Mouse (Mus musculus) intestine, embryonic 14.5 days (tissue): ENCODE results near the gene Dclk3. TPM values are rescaled to one million over a fixed set of nuclear protein-coding genes. Genes with fewer than 3 reads are reported as not detected.

Source experiments
- ATAC-seq: fragments of 200-750 bp; cut with Nextera tagmentation; replicated peaks from 2 replicates; pipeline ENCODE4 v1.8.0; 2017; ENCODE audit warnings: low read depth, moderate number of reproducible peaks, moderate TSS enrichment, moderate library complexity; ENCODE audit not compliant: low FRiP score, low TSS enrichment
- DNase-seq: peaks from one replicate; pipeline ENCODE4 v3.0.0-alpha.2; 2018; ENCODE audit warnings: low spot score
- H3K27ac ChIP-seq: fragments of 300-500 bp; sonication (generic); 2 replicates; pipeline ENCODE4 v1.5.1; 2014; ENCODE audit warnings: low read depth, mild to moderate bottlenecking, control low read depth
- H3K27me3 ChIP-seq: fragments of 300-500 bp; sonication (generic); replicated peaks from 2 replicates; pipeline ENCODE4 v1.6.1; 2014; ENCODE audit warnings: low read length, control low read depth; ENCODE audit not compliant: control insufficient read depth, insufficient read depth
- H3K36me3 ChIP-seq: fragments of 300-500 bp; sonication (generic); 2 replicates; pipeline ENCODE4 v1.6.1; 2014; ENCODE audit warnings: low read length, control low read depth; ENCODE audit not compliant: control insufficient read depth, insufficient read depth
- H3K4me1 ChIP-seq: fragments of 300-500 bp; sonication (generic); replicated peaks from 2 replicates; pipeline ENCODE4 v1.6.1; 2014; ENCODE audit warnings: low read length, control low read depth, mixed read lengths; ENCODE audit not compliant: control insufficient read depth, insufficient read depth
- H3K4me2 ChIP-seq: fragments of 300-500 bp; sonication (generic); 2 replicates; pipeline ENCODE4 v1.6.1; 2014; ENCODE audit warnings: low read length
- H3K4me3 ChIP-seq: fragments of 300-500 bp; sonication (generic); 2 replicates; pipeline ENCODE4 v1.5.1; 2014; ENCODE audit warnings: low read depth, low read length, control low read depth, mixed read lengths
- H3K9ac ChIP-seq: fragments of 300-500 bp; sonication (generic); 2 replicates; pipeline ENCODE4 v1.6.1; 2014; ENCODE audit warnings: mild to moderate bottlenecking, low read length
- H3K9me3 ChIP-seq: fragments of 300-500 bp; sonication (generic); 2 replicates; pipeline ENCODE4 v1.6.1; 2016; ENCODE audit warnings: low read length, control low read depth; ENCODE audit not compliant: control insufficient read depth
- WGBS: fragments of 180-500 bp; shearing (Covaris S2); extraction: QIAGEN DNeasy Blood & Tissue Kit; methylation state at CpG from one replicate; pipeline ENCODE4 v1.1.7; 2014; 5-methylcytosine and 5-hydroxymethylcytosine counted together
- polyA plus RNA-seq: library from polyadenylated mRNA; unstranded; fragments of >200 nt; fragmentation: Nextera tagmentation; extraction: Ambion mirVana; gene quantifications from 2 replicates; pipeline ENCODE4 v1.2.1, GENCODE M21; 2014

Dclk3 gene
- polyA plus RNA-seq, 1 experiment from 2014 or later, result 0.38 TPM

DNA sequence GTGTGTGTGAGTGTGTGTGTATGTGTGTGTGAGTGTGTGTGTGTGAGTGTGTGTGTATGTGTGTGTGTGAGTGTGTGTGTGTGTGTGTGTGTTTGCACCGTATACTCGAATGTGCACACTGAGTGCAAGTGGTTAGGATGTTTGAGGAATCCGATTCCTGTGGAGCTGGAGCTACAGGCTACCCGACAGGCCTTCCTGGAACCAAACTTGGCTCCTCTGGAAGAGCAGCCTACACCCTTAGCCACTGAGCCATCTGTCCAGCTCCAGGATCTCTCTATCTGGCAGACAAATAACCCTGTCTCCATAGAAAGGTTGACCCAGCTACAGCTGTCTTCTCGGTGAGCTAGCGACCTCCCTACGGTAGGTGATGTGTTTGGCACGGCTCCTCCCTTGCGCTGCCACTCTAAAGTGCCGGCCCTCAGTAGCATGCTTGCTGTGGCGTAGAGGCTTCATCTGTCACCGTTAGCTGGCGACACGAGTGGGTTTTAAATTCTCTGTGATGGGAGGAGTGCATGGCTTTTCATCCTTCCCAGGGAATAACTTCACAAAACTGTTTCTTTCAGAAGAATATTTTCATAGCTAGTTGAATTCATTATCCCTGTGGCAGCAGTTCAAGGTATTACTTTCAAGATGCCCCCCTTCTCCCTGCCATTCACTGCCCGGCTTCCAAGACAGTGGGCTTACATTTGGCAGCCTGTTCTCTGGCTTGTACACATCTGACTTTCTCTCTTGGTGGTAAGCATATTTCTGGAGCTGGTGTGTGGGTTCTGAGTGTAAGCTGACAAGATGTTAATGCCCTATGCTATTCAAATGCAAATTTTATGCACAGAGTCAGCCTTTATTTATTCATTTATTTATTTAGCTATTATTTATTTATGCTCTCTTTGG lies 75.9 kb downstream of the Dclk3 start:
- no peaks in the 10 kb centered on the region for H3K36me3 ChIP-seq
- H3K4me1 ChIP-seq, result no peaks in the 10 kb centered on the region
- H3K9ac ChIP-seq, result no peak overlapping the region
- H3K27me3 ChIP-seq, result no peaks in the 10 kb centered on the region
- no peak for ATAC-seq
- H3K4me2 ChIP-seq, result no peak overlapping the region
- WGBS, result 75% methylated on average over 15 of the region's 15 CpGs
- no peak for DNase-seq
- no peaks in the 10 kb centered on the region for H3K9me3 ChIP-seq
- no peak overlapping the region for H3K4me3 ChIP-seq
- H3K27ac ChIP-seq, result no peak overlapping the region

DNA sequence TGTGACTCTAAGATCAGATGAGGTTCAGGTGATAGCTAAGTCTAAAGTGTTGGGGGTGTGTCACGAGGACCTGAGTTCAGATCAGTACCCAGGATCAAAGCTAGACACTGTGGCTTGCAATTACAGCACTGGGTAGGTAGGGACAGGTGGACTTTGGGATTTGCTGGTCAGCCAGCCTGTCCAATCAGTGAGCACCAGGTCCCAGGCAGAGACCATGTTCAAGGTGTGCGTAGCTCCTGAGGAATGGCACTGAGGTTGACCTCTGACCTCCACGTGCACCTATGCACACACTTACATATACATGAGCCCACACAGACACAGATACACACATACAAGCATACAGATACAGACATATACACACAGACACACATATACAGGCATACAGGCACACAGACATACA lies 76.7 kb downstream of the Dclk3 start:
- no peak overlapping the region for H3K4me3 ChIP-seq
- 84% methylated on average over 3 of the region's 3 CpGs for WGBS
- no peaks in the 10 kb centered on the region for H3K36me3 ChIP-seq
- H3K9ac ChIP-seq, result no peak overlapping the region
- ATAC-seq (no peak), DNase-seq (no peak)
- H3K9me3 ChIP-seq, result no peaks in the 10 kb centered on the region
- H3K4me1 ChIP-seq, result no peaks in the 10 kb centered on the region
- H3K4me2 ChIP-seq, result no peak overlapping the region
- H3K27ac ChIP-seq, result no peak overlapping the region
- H3K27me3 ChIP-seq, result no peaks in the 10 kb centered on the region

DNA sequence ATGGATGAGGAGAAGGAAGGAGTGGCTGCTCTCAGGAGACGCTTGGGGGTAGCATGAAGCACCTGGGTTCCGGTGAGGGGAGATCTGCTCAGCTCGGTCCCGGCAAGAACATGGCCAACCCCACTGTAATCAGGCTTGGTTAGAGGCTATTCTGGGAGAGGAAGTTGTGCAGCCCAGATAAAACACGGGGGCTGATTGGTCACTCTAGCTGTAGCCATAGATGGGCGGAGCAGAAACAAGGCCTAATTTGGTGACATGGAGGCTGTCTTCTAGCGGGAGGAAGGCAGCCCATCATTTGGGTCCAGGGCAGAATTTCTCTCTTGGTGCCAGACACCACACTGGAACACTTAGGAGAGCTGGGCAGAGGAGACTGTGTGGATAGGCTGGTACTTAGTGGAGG lies 83.3 kb downstream of the Dclk3 start:
- DNase-seq, result no peak
- H3K27me3 ChIP-seq, result no peaks in the 10 kb centered on the region
- H3K4me1 ChIP-seq, result no peaks in the 10 kb centered on the region
- H3K27ac ChIP-seq, result no peak overlapping the region
- H3K9ac ChIP-seq, result no peak overlapping the region
- H3K4me2 ChIP-seq, result no peak overlapping the region
- no peak overlapping the region for H3K4me3 ChIP-seq
- no peak for ATAC-seq
- 92% methylated on average over 7 of the region's 7 CpGs for WGBS
- H3K36me3 ChIP-seq, result no peaks in the 10 kb centered on the region
- H3K9me3 ChIP-seq, result no peaks in the 10 kb centered on the region

DNA sequence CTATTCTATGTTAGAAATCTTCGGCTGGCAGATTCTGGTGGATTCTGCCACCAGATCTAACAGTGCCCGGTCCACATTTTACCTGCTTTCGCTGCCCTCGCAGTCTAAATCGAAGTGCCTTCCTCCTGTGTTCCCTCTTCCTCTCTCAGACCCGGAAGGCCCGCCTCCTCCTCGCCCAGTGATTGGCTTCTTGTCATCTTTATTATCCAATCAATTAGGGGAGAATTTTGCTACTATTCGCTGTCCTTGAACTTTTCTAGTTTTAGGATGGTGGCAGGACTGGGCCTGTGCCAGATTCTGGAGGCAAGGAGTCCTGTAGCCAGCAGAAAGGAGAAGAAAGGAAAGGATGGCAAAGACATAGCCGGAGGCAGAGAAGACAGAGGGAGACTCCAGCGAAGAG lies 84.2 kb downstream of the Dclk3 start:
- ATAC-seq, result no peak
- Histone ChIP-seq H3K9ac (no peak overlapping the region), H3K27ac (no peak overlapping the region), H3K27me3 (no peaks in the 10 kb centered on the region), H3K4me2 (no peak overlapping the region), H3K4me3 (no peak overlapping the region), H3K36me3 (no peaks in the 10 kb centered on the region), H3K4me1 (no peaks in the 10 kb centered on the region), H3K9me3 (no peaks in the 10 kb centered on the region)
- no peak for DNase-seq
- 92% methylated on average over 11 of the region's 11 CpGs for WGBS

DNA sequence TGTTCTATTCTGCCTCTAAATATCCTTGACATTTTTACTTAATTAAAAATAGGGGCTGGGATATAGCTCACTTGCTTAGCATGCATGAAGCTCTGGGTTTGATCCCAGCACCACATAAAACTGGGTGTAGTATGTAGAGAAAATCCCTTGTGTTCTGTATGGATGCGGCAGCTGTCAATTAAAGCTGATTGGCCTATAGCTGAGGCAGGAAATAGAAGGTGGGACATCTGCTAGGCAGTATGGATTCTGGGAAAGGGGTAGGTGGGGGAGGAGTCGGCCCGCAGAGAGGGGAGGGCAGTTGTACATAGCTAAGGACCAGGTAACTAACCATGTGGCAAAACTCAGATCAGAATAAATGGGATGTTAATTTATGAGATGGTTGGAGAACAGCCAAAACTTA lies 85.0 kb downstream of the Dclk3 start:
- Histone ChIP-seq H3K27me3 (no peaks in the 10 kb centered on the region), H3K27ac (no peak overlapping the region), H3K4me3 (no peak overlapping the region), H3K9ac (no peak overlapping the region), H3K36me3 (no peaks in the 10 kb centered on the region), H3K9me3 (no peaks in the 10 kb centered on the region), H3K4me2 (no peak overlapping the region), H3K4me1 (no peaks in the 10 kb centered on the region)
- 93% methylated on average over 3 of the region's 3 CpGs for WGBS
- no peak for ATAC-seq
- DNase-seq, result no peak

DNA sequence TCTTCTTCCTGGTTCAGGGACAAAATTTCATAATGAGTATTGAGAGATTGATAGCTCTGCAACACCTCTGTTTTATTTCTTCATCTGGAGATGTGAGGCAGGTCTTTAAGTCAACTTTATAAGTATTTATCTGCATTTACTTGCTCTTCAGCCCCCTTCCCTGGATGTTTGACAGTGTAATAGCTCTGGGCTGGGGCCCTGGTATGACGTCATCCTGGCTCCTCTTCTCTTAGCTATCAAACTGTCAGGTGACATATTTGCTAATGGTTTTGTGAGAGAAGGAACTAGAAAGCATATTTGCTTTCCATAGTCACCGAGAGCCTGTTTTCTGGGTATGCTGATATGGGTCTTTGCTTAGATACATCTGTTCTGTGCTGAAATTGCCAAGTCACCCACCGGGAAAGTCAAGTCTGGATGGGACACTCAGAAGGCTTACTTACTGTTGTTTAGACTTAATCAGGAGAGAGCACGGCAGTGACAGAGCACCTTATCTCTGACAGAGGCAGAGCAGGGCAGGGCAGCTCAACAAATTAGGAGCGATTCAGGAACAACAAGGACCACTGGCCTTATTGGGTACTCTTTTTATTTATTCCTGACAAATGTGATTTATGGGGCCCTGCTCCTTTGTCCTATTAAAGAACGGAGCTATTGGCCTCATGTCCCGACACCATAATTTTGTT lies 96.0 kb downstream of the Dclk3 start:
- H3K9me3 ChIP-seq, result no peaks in the 10 kb centered on the region
- DNase-seq, result peak; percentile 60
- 14% methylated on average over 7 of the region's 7 CpGs for WGBS
- H3K4me3 ChIP-seq, result no peak overlapping the region
- H3K36me3 ChIP-seq, result no peaks in the 10 kb centered on the region
- H3K4me2 ChIP-seq, result peak overlapping the region; percentile 13
- no peaks in the 10 kb centered on the region; the same call in 1 of the 2 replicates for H3K4me1 ChIP-seq
- peak overlapping the region; percentile 24; the same call in 1 of the 2 replicates for H3K27ac ChIP-seq
- peak; percentile 73 for ATAC-seq
- no peaks in the 10 kb centered on the region for H3K27me3 ChIP-seq
- H3K9ac ChIP-seq, result no peak overlapping the region

DNA sequence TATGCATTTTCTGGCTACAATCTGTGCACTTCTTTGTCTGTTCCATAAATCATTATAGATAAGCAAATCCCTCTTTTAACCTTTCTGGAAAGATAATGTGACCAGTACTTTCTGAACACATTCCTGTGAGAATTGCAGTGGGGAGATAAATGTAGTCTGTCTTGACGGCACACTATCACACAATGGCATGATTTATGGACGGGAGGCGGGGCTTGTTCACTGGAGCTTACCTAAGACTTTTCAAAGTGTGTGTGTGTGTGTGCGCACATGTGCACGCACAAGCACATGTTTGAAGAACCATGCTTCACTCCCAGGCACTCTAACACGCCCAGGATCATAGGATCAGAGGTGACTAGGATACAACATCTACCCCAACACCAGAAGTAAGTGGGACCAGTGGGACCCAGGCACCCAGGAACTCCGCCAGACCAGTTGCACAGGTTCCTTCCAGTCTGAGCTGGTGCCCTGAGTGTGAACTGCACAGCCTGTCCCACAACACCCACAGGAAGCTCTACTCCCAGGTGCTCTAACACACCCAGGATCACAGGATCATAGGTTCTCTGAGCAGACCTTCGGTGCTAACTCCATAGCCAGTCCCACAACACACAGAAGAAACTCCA lies 96.7 kb downstream of the Dclk3 start:
- no peaks in the 10 kb centered on the region for H3K36me3 ChIP-seq
- H3K4me2 ChIP-seq, result peak overlapping the region; percentile 13; the same call in 1 of the 2 replicates
- peak overlapping the region; percentile 47 for H3K27ac ChIP-seq
- H3K4me3 ChIP-seq, result no peak overlapping the region
- 49% methylated on average over 8 of the region's 8 CpGs for WGBS
- peak; percentile 66 for DNase-seq
- H3K27me3 ChIP-seq, result no peaks in the 10 kb centered on the region
- no peaks in the 10 kb centered on the region; the same call in 1 of the 2 replicates for H3K4me1 ChIP-seq
- peak; percentile 91 for ATAC-seq
- no peaks in the 10 kb centered on the region for H3K9me3 ChIP-seq
- H3K9ac ChIP-seq, result no peak overlapping the region
